Mouse (Mus musculus) gastrocnemius, adult 8-10 months (tissue): ENCODE results near the gene Inha. TPM values are rescaled to one million over a fixed set of nuclear protein-coding genes. Genes with fewer than 3 reads are reported as not detected.

Experiments used
- DNase-seq, 2 experiments: peaks; one replicate each; pipeline ENCODE4 v3.0.0; 2022; ENCODE audit warnings: low spot score in 2 of 2
- total RNA-seq, 4 experiments: library from RNA; stranded (reverse); gene quantifications; 2 replicates each; pipeline ENCODE4 v1.2.4; 2022

Gene Inha
- total RNA-seq, 4 experiments from 2014 or later = 0.59 to 2.0 (median 1.5) TPM

- no peak for DNase-seq
Measured at GRCm38 (mm10) chr1:75487405-75488161, 19.3 kb upstream of the Inha start.

- no peak for DNase-seq
Measured at GRCm38 (mm10) chr1:75490785-75491551, 15.9 kb upstream of the Inha start.

GRCm38 (mm10) chr1:75492579-75493170, 14.2 kb upstream of the Inha start:
- no peak for DNase-seq

DNA sequence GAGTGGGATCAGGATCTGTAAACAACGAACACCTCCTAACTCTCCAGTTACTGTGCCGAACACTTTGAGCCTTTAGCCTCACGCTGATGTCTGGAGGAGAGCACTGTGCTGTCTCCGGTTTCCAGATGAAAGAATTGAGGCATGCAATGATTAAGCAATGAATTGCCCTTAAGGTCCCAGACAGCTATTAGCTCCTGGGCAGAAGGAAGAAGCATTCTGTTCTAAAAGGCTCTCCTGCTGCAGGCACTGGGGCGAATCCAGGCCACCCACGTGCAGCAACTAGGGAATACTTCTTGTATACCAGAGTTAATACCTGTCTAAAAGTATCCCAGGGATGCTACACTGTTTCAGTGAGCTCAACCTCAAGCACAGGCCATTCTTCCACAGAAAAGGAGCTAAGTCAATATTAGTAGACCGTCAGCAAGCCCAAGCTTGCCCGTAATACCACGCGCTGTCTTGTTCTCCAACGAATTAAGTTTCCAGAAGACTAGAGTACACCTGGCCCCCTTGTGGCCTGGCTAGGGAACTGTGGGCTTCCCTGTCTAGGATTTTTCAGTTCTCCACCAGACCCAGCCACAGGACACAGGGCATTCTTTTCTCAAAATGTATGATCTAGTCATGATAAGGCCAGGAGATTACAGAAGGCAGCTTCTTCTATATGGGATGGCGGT, 11.9 kb upstream of the Inha start:
- DNase-seq = no peak

DNA sequence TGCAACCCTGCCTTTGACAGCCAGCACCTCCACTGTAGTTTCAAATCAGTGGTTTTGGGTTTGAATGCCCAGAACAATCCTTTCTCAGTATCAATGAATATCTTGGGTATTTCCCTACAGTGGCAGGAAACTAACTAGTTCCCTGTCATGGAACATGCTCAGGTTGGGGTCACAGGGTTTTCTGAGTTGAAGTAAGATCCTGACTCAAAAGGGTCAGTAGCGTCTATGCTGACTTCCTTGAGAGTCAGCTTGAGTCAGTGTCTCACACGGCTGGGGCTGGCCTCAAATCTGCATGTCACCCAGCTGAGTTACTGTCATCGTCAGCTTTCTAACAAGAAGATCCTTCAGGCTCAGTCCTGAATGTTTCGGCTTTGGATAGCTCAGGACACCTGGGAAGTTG, 8.0 kb upstream of the Inha start:
- no peak for DNase-seq

- DNase-seq = no peak
Measured at GRCm38 (mm10) chr1:75499441-75499840, 7.4 kb upstream of the Inha start.

DNA sequence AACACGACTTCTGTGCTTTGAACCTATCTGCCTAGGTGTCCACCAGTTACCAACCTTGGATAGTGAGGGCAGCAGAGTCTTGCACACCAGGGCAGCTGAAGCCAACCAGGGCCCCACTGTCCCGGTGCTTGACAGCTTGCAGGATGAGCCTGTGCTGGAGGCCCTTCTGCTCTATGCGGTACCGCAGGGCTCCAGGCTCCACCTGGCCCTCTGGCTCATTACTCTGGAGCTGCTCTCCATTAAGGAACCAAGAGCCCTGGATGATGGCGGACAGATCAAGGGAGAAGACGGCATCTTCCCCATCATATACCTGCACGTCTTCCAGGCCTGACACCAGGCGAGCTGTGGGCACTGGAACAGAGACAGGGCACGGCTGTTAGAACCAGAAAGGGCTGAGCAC, 5.0 kb upstream of the Inha start:
- no peak for DNase-seq

DNA sequence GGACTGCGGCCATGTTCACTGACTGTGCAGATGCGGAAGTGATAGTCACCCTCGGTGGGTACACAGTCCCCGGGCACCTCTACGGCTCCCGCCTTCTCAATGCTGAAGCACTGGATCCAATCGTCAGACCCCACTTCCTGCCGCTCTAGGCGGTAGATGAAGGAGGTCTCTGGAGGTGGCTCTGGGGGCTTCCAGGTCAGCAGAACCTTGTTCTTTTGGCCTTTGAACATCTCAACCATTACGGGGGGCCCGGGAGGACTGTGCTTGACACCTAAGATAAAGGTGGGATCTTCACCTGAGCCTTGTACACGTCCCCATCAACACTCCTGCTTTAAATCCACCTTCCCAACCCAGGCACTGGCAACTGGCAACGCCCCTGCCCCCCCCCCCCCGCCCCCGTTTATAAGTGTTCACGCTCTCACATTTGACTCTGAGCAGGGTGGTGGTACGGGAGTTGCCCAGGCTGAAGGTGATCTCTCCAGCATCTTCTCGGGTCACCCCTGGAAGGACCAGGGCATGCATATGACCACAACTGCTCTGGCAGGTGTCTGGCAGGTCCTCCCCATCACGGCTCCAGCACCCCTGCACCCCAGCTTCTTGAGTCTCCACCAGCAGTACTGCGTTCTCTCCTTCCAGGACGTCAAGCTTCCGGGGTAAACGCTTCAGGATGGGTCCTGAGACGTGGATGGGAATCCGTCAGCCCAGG, 3.8 kb upstream of the Inha start:
- DNase-seq = no peak

- DNase-seq = no peak
Measured at GRCm38 (mm10) chr1:75503651-75503980, 3.3 kb upstream of the Inha start.

- no peak for DNase-seq
Measured at GRCm38 (mm10) chr1:75504256-75505045, 2.4 kb upstream of the Inha start.

- peak; percentile 52 to 68 for DNase-seq
Measured at GRCm38 (mm10) chr1:75505159-75505955, 1.5 kb upstream of the Inha start.

- DNase-seq = peak; percentile 32 to 63
Measured at GRCm38 (mm10) chr1:75505956-75506831, 683 bp upstream of the Inha start, which contains the start of gene Obsl1. TSS of gene Obsl1 (minus strand) at chr1:75506452.

DNA sequence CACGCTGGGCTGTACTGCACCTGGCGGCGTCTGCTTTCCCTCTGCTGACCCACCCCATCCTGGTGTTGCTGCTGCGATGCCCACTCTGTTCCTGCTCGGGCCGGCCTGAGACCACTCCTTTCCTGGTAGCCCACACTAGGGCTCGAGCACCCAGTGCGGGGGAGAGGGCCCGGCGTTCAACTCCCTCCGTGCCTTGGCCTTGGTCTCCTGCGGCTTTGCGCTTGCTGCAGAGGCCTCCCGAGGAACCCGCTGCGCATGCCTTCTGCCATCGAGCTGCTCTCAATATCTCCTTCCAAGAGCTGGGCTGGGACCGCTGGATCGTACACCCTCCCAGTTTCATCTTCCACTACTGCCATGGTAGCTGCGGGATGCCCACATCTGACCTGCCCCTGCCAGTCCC, 2.7 kb downstream of the Inha start:
- DNase-seq = no peak

DNA sequence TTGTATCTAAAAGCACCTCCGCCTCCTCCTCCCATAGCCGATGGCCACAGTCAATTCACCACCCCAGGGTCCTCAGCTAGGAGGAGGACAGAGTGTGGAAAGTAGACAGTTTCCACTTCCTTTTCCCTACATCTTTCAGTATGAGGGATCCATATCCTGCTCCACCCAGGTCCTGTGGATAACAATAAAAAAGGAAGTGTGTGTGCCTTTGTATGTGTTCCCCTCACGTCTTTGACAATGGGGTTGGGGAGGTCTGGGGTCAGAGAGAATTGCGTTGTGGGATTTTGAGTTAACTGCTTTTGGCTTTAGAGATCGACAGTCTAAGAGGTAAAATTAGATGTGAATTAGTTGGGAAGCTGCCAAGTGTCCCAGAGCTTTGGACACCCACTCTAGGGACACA, 3.3 kb downstream of the Inha start:
- no peak for DNase-seq

DNA sequence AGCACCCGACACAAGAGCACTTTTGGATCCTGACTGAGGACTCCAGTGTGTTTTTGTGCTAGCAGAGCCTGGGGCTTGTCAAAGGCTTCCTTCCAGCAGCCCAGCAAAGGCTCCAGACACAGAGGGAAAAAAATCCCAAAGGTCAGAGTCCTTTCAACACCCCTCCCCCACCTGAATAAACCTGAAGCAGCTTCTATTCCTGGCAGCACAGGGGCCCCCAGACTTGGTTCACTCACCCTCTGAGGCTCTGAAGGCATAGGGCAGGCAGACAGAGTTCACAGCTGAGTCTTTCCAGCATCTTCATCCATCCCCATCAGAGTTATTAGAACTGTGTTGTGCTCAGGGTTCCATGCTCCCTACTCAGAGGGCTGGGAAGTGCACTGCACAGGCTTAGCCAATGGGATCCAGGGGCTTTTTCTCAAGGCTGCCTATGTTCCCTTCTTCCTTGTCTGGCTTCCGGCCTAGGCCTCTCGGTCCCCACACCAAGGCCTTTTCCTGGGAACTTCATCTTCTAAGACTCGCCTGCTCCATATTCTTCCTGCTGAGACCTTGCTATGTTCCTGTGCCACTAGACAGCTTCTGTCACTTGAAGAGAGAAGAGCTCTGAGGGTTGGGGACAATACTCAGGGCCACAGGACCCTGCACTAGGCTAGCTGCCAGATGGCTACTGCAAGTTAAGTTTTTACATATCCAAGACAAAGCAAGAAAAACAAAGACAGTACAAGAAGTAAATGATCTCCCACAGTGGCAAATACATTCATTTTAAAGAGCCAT, 4.7 kb downstream of the Inha start:
- no peak for DNase-seq

- DNase-seq = no peak
Measured at GRCm38 (mm10) chr1:75512550-75512949, 5.7 kb downstream of the Inha start.

DNA sequence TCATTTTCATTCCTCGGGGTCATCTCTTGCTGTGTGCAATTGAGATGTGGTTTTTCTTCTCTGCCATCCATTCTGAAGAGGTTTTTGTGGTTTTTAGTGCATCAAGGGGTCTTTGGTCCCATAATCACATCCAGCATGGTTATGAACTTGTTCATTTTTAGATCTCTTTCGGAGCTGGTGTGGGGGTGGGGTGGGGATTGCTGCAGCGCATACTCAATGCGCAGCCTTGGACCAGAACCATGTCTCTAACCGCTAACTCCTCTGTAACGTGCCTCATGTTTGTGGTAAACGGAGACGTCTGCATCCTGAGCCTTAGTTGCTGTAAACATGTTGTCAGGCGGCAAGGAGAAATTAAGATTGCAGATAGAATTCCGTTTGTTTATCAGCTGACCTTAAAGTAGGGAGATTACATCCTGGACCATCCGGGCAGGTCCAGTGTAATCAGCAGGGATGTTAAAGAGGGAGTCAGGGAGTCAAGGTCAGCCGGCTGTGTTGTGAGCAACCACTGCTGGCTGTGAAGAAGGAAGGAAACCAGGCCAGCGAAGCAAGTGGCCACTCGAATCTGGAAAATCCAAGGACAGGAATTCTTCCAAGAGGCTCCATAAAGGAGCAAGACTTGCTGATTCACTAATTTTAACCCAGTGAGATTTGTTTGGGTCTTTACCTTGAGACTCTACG, 10.0 kb downstream of the Inha start:
- DNase-seq = no peak
